Mouse (Mus musculus): ENCODE measurements around the gene Mapk12.

The Mapk12 gene

DNA sequence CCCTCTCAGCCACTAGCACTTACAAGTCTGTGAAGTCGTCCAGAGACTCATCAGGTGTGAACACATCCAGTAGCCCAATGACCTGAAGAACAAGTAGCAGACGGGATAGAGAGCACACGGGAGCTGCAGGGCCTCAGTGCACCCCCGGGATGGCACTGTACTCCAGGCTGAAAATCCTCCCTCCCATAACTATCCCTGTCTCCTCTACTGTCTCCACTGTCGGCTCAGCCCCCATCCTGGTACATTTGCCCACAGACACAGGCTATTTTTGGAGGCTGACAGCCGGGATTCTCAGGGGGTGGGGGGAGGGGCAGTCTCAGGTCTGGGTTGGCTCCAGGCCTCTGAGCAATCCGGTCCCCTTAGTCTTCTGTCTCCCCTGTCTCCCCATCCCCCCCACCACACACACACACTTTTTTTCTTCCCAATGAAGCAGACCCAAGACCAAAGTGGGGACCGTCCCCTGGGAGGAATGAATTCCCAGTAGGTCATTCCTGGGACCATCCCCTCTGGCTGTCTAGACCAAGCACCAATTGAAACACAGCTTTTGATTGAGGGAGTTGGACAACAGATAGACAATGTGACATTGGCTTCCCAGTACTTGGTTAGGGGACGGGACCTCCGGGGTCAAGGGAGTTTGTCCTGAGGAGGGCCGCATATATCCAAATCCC is 3.0 kb downstream of the Mapk12 start:
- no peak for DNase-seq

DNA sequence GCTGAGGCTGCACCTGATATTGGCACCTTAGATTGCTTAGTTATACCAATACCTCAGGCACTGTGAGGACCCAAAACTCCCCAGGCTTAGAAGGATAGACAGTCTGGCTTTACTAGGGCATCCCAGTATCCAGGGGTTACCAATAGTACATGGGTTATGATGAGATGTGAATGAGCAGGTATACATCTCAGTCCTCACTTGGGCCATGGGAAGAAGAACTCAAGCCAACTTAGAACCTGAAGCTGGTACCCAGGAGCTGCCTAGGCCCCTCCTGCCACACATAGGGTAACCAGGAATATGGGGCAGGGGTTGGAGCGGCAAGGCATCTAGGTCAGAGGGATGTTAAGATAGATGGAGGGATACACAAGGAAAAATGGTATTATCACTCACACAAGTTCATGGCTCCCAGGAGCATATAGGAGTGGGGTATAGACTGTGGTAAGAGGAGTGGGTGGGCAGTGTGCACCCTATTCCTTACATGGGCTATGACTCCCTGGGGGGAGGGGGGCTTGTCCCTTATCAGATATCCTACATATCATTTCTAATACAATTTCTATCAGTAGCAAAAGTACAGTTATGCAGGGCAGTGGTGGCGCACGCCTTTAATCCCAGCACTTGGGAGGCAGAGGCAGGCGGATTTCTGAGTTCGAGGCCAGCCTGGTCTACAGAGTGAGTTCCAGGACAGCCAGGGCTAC is 3.9 kb downstream of the Mapk12 start:
- no peak for DNase-seq

DNA sequence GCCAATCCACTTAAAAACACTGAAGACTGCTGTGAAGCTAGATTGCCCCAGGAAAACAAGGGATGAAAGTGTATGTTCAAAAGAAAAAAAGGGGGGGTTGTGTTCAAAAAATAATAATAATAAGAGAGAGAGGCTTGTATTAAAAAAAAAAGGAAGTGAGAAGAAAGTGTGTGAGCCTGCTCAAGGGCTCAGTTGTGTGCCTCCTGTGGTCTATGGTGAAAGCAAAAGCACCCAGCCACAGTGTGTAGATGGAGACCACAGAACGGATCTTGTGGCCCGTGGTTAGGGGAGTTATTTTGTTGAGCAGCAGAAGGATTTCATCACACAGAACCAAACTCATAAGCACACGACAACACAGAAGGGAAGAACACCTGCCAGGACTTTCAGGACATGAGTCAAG is 9.2 kb downstream of the Mapk12 start:
- peak; percentile 59 to 69 for DNase-seq

DNA sequence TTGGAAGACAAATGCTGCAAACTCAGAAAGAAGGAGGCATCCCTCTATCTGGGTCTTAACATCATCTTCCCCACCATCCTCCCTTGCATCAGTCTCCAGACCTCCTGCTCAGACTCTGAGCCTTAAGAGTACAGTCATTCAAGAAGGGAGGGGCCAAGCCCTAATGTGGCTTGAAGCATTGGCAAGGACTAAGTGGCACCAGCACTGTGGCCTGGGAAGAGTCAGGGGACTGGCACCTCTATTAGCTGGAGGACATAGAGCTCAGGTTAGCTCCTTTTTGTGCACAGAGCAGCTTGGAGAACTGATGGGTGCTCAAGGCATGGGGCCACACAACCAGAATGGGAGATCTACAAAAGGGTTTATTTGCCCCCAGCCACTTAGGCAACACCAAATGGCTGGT is 10.3 kb downstream of the Mapk12 start:
- DNase-seq, result no peak

DNA sequence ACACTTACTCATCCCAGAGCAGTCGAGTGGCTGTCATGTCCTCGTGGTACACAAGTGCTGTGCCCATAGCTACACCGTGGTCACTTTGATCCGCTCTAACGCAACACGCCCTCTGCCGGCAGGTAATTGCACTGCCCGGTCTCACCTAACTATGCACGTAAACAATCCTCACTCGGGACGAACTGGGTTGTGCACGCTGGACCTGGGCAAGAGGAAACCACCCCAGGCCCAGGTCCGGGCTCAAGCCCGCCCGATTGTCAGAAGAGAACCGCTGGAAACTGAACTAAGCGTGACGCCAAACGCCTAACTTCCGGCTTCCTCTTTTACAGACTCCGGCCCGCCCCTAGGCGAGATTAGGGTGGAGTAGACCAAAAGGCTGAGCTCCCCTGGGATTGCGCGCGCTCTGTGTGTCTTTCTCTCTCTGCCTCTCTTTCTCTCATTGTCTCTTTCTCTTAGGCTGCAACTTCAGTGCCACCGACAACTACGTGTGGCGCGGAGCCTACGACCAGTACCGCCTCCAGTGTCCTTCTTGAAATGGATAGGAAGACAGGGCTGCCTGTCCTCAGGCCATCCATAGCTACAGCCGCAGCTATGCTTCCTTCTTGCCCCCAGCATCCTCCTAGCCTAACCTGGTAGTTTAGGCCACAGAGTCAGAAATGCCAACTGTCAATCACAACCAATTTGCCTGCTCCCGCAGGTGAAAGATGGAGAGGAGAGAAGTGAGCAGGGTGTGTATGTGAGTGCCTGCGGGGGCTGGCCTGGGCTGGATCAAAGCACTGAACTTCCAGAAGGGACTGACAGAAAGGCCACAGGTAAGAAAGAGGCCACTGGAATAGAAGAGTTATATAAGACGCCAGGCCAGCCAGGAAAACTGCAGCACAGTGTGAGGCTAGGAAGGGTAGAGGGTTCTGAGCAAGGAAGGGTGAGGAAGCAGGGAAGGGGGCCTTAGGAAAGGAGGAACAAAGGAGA is 11.8 kb downstream of the Mapk12 start, which contains the start of gene Hdac10:
Hdac10 (minus strand) TSS at position 319 of the 969 bp plus-strand sequence.
- peak; percentile 83 to 86 for DNase-seq

DNA sequence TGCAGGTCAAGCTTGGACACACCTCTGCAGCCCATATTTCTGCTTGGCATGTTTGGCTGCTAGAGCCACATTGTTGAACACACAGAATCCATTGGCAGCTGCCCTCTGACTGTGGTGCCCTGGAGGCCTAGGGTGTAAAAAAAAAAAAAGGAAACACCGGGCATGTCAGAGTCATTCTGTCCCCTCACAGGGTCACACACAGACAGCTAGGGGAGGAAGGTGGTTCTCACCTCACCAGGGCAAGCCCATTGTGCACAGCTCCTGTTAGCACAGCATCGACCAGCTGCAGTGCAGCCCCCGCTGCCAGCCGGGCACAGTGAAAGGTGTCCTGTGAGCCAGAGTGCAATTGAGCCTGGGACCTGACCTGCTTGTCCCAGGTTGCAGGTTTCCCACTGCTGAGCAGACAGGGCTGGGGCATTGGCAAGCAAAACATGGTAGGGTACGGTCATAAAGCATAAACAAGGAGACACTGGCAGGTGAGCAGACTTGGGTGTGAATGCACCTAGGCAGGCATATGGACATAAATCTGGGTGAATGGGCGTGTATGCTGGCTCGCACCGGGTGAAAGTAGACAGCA is 13.1 kb downstream of the Mapk12 start:
- DNase-seq, result no peak

DNA sequence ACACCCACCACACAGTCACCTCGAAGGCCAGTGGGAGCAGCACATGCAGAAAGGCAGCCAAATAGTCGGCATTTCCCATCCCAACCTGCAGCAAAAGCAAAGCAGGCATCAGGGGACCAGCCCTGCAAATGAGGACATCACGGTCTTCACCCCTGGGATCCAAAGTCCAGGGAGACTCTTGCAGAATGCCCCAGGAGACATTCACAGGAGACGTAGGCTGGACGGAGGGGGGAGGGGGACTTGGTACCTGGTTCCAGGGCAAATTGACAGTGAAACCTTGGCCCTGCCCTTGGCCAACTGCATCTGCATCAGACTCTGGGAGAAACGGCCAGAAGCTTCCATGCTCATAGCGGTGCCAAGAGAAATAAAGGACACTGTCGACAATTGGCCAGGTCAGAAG is 13.9 kb downstream of the Mapk12 start:
- no peak for DNase-seq

DNA sequence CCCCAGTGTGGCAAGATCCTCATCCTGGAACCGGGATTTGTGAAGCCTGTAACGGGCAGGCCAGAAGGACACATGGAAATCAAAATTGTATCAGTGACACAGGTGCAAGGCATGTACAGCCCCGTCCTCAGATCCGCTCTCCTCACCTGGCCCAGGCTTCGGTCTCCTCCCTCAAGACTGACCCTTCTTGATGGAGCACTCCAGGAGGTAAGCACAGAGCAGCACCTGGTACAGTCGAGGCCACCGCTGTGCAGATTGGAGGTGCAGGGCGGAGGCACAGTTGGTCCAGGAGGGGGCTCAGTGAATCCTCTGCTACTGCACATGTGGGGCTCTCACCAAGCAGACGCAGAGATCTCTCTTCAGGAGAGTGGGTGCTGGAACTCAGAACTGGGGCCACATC is 15.2 kb downstream of the Mapk12 start:
- no peak for DNase-seq

DNA sequence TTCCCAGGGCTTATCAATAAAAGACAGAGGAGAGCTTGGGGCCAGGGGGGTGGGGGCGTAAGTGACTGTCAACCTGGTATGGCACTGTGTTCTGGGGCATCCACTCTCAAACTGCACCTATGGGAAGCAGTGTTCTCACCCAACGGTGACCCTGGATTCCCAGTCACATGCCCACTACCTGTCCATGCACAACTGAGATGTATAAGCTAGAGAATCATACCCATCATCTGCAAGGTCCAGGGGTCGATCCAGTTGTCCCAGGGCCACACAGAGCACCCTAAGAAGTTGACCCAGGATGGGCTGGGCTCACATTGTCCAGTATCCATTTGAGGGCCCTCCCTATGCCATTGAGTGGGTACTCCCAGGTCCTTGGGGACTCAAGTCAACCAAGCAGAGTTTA is 16.2 kb downstream of the Mapk12 start:
- DNase-seq, result no peak

DNA sequence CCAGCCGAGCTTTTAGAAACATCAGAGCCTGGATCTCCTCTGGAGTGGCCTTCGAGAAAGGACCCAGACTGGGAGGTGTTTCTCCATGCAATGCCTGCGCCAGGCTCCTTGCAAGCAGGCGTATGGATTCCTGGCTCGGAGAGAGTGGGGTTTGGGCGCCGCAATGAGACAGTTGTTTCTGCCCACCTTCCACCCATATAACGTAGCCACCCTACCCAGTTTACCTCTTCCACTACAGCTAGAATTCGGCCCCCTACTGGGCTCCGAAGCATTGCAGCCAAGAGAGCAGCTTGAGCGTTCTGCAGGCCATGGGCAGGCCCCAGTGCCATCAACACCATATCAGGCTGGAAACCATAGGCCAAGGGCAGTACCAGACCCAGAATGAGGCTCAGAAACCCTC is 16.9 kb downstream of the Mapk12 start:
- DNase-seq, result no peak

DNA sequence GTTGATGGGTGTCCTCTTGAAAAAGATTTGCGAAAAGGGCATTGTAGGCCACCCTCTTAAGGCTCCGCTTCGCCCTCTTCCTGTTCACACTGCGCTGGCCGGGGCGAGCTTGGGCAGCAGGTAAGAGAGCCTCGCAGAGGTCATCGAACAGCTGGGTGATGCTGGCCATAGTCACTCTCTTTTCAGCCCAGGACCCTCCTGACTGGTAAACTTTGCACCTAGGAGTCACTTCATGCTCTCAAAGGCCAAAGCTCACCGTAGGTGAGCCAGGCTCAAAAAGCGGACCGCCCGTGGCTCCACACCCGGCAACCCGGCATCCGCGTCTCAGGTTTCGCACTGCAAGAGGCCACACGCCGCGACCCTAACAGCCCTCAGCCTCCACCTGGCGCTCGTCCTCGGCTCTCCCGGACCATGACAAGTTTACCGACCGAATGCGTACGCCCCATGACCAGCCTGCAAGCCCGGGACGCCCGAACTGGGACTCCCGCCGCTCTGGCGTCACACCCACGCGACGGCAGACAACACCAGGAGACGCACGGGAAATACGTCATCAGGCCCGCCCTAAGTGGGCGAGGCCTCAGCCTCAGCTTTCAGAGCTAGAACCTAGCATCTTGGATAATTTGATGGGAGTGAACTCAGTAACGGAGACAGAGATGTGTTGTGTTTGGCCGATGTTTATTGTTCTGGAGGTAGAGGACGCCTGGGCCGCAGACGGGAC is 17.7 kb downstream of the Mapk12 start, which contains the start of gene Tubgcp6:
Tubgcp6 (minus strand) TSS at position 464 of the 718 bp plus-strand sequence.
- peak; percentile 85 to 94 for DNase-seq

DNA sequence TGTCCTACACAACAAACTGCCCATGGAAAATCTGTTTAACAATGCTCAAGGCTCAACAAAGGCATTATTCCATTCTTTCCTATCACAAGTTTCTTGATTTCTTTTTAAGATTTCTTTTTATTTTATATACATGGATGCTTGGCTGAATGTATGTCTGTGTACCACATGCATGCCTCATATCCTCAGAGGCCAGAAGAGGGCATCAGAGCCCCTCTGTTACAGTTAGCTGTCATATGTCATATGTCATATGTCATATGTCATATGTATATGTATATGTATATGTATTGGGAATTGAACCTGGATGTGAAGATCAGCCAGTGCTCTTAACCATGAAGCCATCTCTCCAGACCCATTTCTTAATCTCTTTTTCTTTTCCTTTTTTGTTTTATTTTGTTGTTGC is 22.5 kb downstream of the Mapk12 start:
- DNase-seq, result peak in 1 of 2 experiments; percentile 40

DNA sequence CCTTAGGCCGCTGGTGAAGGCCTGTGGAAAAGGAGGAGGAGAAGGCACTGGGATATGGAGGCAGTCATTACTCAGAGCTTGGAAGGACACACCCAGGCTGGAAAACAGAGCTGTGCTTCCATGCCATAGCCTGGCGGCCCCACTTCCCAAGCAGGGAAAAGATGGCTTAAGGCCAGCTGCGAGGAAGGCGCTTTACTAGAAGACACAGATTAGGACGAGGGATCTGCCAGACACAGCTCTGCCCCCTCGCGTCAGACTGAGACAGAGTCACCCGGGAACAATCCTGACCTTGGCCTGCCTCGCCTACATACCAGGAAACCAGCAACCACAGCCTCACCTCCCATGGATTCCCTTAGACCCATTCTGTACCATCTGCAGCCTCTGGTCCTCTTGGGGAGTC is 30.4 kb downstream of the Mapk12 start:
- no peak for DNase-seq

DNA sequence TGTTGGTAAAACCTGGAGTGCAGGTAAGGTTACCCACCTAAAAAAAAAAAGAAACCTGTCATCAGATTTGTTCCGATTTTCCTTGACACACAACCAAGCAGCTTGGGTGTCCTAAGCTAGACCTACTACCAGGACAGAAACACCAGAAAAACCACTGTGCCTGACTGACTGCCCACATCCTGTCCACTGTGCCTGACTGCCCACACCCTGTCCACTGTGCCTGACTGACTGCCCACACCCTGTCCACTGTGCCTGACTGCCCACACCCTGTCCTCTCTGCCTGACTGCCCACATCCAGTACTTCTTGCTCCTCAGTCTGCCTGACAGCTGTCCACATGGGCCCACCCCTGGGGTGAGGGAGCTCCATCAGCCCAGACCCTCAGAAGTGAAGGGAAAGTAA is 33.5 kb downstream of the Mapk12 start:
- DNase-seq, result no peak

DNA sequence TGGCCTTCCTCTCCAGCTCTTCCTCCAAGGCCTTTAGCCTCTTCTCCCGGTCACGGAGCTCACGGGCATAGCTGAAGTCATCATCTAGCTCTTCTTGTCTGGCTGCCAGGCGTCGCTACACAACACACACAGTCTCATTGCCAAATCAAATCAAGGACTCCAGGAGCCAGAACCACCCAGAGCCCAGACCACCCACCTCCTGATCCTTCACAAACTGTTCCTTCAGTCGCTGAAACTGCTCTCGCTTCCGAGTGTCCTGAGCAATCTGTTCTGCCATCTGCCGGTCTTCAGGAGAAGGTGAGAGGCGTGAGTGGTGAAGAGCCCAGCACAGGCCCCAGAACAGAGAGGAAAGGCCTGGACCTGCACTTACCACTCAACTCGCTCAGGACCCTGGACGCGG is 34.4 kb downstream of the Mapk12 start:
- DNase-seq, result no peak

DNA sequence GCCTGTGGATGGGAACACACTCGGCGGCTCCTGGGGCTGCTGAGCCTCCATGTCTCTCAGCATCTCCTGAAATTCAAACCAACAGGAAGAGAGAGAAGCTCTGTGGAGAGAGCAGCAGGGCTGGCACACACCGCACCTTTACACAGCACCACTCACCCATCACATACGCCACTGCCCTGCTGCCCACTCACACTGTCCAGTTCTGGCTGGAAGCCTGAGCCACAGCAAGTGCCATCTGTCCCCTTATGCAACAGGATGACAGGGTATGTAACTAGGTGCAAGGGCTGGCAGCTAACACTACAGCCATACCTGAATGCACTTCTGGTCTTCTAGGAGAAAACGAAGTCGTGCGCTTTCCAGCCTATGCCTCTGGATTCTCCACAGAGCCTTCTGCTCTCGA is 36.1 kb downstream of the Mapk12 start:
- DNase-seq, result no peak

DNA sequence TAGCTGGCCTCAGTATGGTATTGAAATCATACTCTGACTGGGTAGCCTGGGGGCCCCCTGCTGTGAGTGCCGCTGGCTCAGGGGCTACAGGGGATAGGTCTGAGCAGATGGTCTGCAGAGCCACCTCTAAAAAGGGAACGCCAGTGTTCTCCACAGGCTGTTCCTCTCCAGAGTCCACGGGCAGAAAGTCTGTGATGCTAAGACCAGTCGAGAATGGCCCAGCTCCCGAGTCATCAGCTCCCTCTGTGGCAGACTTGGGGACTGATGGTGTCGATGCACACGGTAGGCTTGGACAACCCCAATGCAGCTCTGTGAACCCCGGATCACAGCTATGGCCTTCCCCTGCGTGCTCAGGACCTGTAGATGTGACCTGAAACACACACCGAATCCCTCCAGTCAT is 36.6 kb downstream of the Mapk12 start:
- DNase-seq, result no peak

DNA sequence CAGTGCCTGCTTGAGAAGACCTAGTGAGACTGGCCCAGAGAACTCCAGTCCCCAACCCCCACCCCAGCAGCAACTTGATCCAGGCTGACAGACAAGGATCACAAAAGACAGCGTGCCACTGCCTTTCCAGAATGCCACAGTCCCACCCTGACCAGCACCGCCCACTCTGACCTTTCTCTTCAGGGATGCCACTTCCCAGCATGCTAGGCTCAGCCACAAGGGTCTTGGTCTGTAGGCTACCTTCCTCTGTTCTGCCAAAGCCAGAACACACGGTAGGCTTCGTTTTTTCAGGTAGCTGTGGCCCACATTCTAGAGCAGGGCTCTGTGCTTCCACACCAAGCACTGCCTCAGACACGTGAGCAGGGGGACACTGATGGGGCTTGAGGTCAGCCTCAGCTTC is 37.9 kb downstream of the Mapk12 start:
- DNase-seq, result no peak

DNA sequence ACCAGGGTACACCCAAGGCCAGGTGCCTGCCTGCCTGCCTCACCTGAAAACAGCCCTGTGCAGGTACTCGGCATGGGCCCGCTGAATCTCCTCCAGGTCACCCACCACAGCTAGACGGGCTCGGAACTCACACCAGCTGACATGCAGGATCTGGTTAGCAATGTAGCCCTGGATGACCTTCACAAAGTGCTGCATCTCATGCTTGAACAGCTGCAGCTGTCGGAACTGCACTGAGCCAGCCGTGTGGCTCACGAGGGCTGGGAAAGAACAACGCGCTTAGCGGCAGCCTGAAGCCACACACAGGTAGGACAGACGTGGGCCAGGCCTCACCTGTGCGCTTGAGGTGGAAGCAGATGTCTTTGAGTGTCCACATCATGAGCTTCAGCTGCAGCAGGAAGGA is 39.7 kb downstream of the Mapk12 start:
- no peak for DNase-seq

DNA sequence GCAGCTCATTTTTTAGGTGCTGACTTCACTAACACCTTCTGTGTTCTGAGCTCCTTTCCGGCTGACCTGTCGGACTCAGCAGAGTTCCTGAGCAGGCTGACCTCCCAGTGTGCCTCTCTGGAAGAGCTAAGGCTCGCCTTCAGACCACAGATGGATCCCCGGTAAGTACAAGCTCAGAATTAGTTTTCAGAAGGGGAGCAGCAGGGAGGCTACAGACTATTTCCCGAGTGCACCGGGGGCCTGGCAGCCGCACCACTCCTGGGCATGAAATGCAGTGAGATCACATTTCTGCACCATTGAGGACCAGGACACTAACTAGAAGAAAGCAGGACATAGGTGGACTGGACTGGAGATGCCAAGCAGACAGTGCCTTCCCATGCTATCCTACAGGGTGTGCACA is 41.9 kb downstream of the Mapk12 start:
- DNase-seq, result no peak

DNA sequence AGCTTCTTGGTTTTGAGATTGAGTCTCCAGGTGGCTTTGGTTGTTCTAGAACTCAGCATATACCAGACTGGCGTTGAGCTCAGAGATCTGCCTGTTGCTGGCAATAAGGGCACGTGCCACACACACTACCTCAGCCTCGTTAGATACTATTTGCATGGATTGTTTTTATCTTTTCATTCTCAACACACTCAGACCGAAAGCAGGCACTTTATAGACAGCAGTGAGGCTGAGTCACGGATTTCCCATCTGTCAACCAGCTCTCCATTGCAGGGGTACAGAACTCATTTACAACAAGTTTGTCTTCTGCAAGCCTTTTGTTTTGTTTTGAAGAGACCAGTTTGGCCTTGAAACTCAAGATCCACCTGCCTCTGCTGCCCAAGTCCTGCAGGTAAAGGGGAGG is 43.1 kb downstream of the Mapk12 start:
- DNase-seq, result no peak

DNA sequence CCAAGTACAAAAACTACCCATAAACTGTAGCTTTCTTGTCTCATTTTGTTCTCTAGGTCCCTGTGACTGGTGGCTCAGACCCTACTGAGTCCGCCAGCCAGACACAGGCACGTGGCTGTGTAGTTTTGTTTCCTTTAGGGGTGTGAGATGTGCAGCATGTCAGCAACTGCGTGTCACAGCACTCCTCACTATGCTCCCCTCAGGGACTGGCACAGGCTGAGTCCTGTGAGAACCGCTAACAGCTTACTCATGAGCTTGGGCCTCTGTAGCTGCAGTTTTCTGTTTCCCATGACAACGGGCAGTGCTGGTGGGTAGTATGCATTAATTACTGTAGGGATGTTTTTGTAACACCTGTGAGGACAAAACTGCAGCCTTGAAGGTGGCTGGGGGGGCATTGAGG is 48.3 kb downstream of the Mapk12 start:
- DNase-seq, result no peak

All from spleen, adult 18-20 months (tissue).